Mouse (Mus musculus) liver, embryonic 11.5 days (tissue): Measurements from ENCODE around the gene Mrc1. TPM values are rescaled to one million over a fixed set of nuclear protein-coding genes. Genes with fewer than 3 reads are reported as not detected.

ENCODE experiments used
- ATAC-seq: fragments of 200-750 bp; cut with Nextera tagmentation; replicated peaks from 2 replicates; pipeline ENCODE4 v1.8.0; 2017; ENCODE audit warnings: moderate number of reproducible peaks, mild to moderate bottlenecking, moderate TSS enrichment, moderate library complexity; ENCODE audit not compliant: low FRiP score
- DNase-seq: peaks from one replicate; pipeline ENCODE4 v3.0.0-alpha.2; 2017; ENCODE audit warnings: low spot score
- H3K27ac ChIP-seq: fragments of 300-500 bp; sonication (generic); 2 replicates; pipeline ENCODE4 v1.5.1; 2014; ENCODE audit warnings: mild to moderate bottlenecking, low read depth, low read length, control low read depth
- H3K27me3 ChIP-seq: fragments of 300-500 bp; sonication (generic); replicated peaks from 2 replicates; pipeline ENCODE4 v1.6.1; 2014; ENCODE audit warnings: low read length, mixed read lengths; ENCODE audit not compliant: control insufficient read depth, insufficient read depth
- H3K36me3 ChIP-seq: fragments of 300-500 bp; sonication (generic); 2 replicates; pipeline ENCODE4 v1.6.1; 2014; ENCODE audit warnings: mild to moderate bottlenecking, low read length, moderate library complexity, mixed read lengths; ENCODE audit not compliant: control insufficient read depth, insufficient read depth
- H3K4me1 ChIP-seq: fragments of 300-500 bp; sonication (generic); replicated peaks from 2 replicates; pipeline ENCODE4 v1.6.1; 2014; ENCODE audit warnings: low read length, mixed read lengths; ENCODE audit not compliant: control insufficient read depth, insufficient read depth
- H3K4me2 ChIP-seq: fragments of 300-500 bp; sonication (generic); 2 replicates; pipeline ENCODE4 v1.6.1; 2014; ENCODE audit warnings: mild to moderate bottlenecking, control low read depth, moderate library complexity
- H3K4me3 ChIP-seq: fragments of 300-500 bp; sonication (generic); 2 replicates; pipeline ENCODE4 v1.5.1; 2014; ENCODE audit warnings: low read depth, low read length, control low read depth
- H3K9ac ChIP-seq: fragments of 300-500 bp; sonication (generic); 2 replicates; pipeline ENCODE4 v1.6.1; 2014; ENCODE audit warnings: low read depth, low read length, control low read depth
- H3K9me3 ChIP-seq: fragments of 300-500 bp; sonication (generic); 2 replicates; pipeline ENCODE4 v1.6.1; 2016; ENCODE audit warnings: low read length, inconsistent platforms, mixed read lengths; ENCODE audit not compliant: control insufficient read depth
- WGBS: fragments of 180-500 bp; shearing (Covaris S2); extraction: QIAGEN DNeasy Blood & Tissue Kit; methylation state at CpG from one replicate; pipeline ENCODE4 v1.1.7; 2014; 5-methylcytosine and 5-hydroxymethylcytosine counted together
- polyA plus RNA-seq: library from polyadenylated mRNA; unstranded; fragments of >200 nt; fragmentation: Nextera tagmentation; extraction: Ambion mirVana; gene quantifications from 2 replicates; pipeline ENCODE4 v1.2.1, GENCODE M21; 2014

Gene Mrc1
- polyA plus RNA-seq, 1 experiment from 2014 or later = 9.0 TPM

GRCm38 (mm10) chr2:14206798-14207197 is 22.4 kb upstream of the Mrc1 start:
- no peaks in the 10 kb centered on the region for H3K9me3 ChIP-seq
- no peak for DNase-seq
- H3K4me2 ChIP-seq = no peak overlapping the region
- no peak overlapping the region for H3K4me3 ChIP-seq
- no peak for ATAC-seq
- 72% methylated on average over 4 of the region's 4 CpGs for WGBS
- H3K27ac ChIP-seq = no peak overlapping the region
- H3K9ac ChIP-seq = no peak overlapping the region
- H3K36me3 ChIP-seq = no peaks in the 10 kb centered on the region
- no peaks in the 10 kb centered on the region for H3K27me3 ChIP-seq
- no peaks in the 10 kb centered on the region for H3K4me1 ChIP-seq

DNA sequence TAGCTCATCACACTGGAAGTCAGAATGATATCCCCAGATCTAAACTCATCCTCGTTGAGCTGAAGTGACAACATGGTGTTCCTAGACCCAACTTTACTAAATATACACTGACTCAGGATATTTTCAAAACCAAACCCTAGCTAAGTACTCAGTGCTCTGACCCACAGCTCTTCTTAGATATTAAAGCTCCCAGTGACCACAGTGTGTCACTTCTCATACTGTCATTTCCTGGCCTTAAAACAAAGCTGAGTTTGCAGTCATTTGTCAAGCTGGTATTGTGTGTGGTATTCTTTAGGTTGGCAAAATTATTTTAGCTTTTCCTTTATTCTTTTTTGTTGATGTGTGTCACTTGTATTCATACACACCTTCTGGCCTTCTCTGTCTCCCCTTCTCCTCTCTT is 18.5 kb upstream of the Mrc1 start:
- Histone ChIP-seq H3K9me3 (no peaks in the 10 kb centered on the region), H3K4me3 (no peak overlapping the region), H3K9ac (no peak overlapping the region), H3K4me2 (no peak overlapping the region), H3K4me1 (no peaks in the 10 kb centered on the region), H3K27ac (no peak overlapping the region), H3K36me3 (no peaks in the 10 kb centered on the region), H3K27me3 (no peaks in the 10 kb centered on the region)
- WGBS = 71% methylated on average over 1 of the region's 1 CpGs
- ATAC-seq (no peak), DNase-seq (no peak)

DNA sequence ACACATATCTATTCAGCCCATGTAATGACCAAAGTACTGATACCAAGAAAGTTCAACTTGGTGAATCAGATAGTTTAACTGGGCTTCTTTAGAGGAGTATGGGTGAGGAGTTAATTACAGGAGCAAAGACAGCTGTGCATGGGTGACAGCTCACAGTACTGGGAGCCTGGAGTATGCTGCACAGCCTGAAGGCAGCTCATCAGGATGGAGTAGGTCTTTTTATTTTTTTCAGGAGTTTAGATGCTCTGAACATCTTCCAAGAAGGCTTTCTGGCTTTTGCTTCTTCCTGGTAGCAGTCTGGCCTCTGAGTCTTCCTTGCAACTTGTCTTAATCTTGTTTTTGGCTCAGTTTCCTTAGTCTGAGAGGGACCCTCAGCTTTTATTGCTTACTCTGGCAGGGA is 17.6 kb upstream of the Mrc1 start:
- Histone ChIP-seq H3K27me3 (no peaks in the 10 kb centered on the region), H3K4me3 (no peak overlapping the region), H3K9ac (no peak overlapping the region), H3K4me2 (no peak overlapping the region), H3K4me1 (no peaks in the 10 kb centered on the region), H3K27ac (no peak overlapping the region), H3K36me3 (no peaks in the 10 kb centered on the region), H3K9me3 (no peaks in the 10 kb centered on the region)
- ATAC-seq (no peak), DNase-seq (no peak)

GRCm38 (mm10) chr2:14214764-14215163 is 14.4 kb upstream of the Mrc1 start:
- Histone ChIP-seq H3K9me3 (no peaks in the 10 kb centered on the region), H3K36me3 (no peaks in the 10 kb centered on the region), H3K4me1 (no peaks in the 10 kb centered on the region), H3K9ac (no peak overlapping the region), H3K27me3 (no peaks in the 10 kb centered on the region), H3K4me2 (no peak overlapping the region), H3K4me3 (no peak overlapping the region), H3K27ac (no peak overlapping the region)
- DNase-seq = no peak
- no peak for ATAC-seq
- 61% methylated on average over 3 of the region's 3 CpGs for WGBS

- Histone ChIP-seq H3K4me3 (no peak overlapping the region), H3K4me2 (no peak overlapping the region), H3K4me1 (no peaks in the 10 kb centered on the region), H3K27ac (no peak overlapping the region), H3K9me3 (no peaks in the 10 kb centered on the region), H3K27me3 (no peaks in the 10 kb centered on the region), H3K9ac (no peak overlapping the region), H3K36me3 (no peaks in the 10 kb centered on the region)
- 71% methylated on average over 3 of the region's 3 CpGs for WGBS
- DNase-seq (no peak), ATAC-seq (no peak)
Observed at GRCm38 (mm10) chr2:14216653-14217052, 12.5 kb upstream of the Mrc1 start.

DNA sequence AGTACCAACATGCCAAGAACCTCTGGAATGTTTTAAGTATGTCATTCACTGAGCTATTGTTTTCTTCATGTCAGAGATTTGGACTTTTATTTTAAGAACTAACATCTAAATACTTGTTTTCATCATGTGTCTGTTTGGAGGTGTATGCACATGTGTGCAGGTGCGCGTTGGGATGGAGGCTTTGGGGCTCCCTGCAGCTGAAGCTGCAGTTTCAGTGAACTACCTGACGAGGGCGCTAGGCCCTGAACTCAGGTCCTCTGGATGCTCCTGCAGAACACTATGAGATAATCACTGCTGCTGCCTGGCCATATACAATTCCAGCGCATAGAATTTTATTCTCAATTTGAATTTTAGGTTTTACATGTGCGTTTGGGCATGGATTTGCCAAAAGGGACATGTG is 11.1 kb upstream of the Mrc1 start:
- H3K9ac ChIP-seq = no peak overlapping the region
- H3K9me3 ChIP-seq = no peaks in the 10 kb centered on the region
- H3K27ac ChIP-seq = no peak overlapping the region
- ATAC-seq (no peak), DNase-seq (no peak)
- no peaks in the 10 kb centered on the region for H3K36me3 ChIP-seq
- H3K4me1 ChIP-seq = no peaks in the 10 kb centered on the region
- H3K27me3 ChIP-seq = no peaks in the 10 kb centered on the region
- H3K4me3 ChIP-seq = no peak overlapping the region
- 80% methylated on average over 6 of the region's 6 CpGs for WGBS
- H3K4me2 ChIP-seq = no peak overlapping the region

GRCm38 (mm10) chr2:14224387-14224786 is 4.8 kb upstream of the Mrc1 start:
- H3K9me3 ChIP-seq = no peaks in the 10 kb centered on the region
- H3K27ac ChIP-seq = no peak overlapping the region
- H3K9ac ChIP-seq = no peak overlapping the region
- H3K36me3 ChIP-seq = no peaks in the 10 kb centered on the region
- H3K27me3 ChIP-seq = no peaks in the 10 kb centered on the region
- H3K4me2 ChIP-seq = no peak overlapping the region
- WGBS = 48% methylated on average over 3 of the region's 4 CpGs
- no peak for ATAC-seq
- no peak for DNase-seq
- H3K4me3 ChIP-seq = no peak overlapping the region
- H3K4me1 ChIP-seq = no peaks in the 10 kb centered on the region

GRCm38 (mm10) chr2:14228495-14228894 is 697 bp upstream of the Mrc1 start:
- no peaks in the 10 kb centered on the region for H3K27me3 ChIP-seq
- H3K4me2 ChIP-seq = no peak overlapping the region
- no peaks in the 10 kb centered on the region for H3K9me3 ChIP-seq
- no peak overlapping the region for H3K4me3 ChIP-seq
- H3K36me3 ChIP-seq = no peaks in the 10 kb centered on the region
- no peak for ATAC-seq
- WGBS = 63% methylated on average over 6 of the region's 6 CpGs
- H3K27ac ChIP-seq = no peak overlapping the region
- no peak for DNase-seq
- H3K4me1 ChIP-seq = no peaks in the 10 kb centered on the region
- H3K9ac ChIP-seq = no peak overlapping the region

- Histone ChIP-seq H3K27me3 (no peaks in the 10 kb centered on the region), H3K9me3 (no peaks in the 10 kb centered on the region), H3K4me3 (peak overlapping the region; percentile 21), H3K4me1 (no peaks in the 10 kb centered on the region), H3K27ac (no peak overlapping the region), H3K9ac (no peak overlapping the region), H3K4me2 (no peak overlapping the region), H3K36me3 (no peaks in the 10 kb centered on the region)
- ATAC-seq (no peak), DNase-seq (no peak)
- 72% methylated on average over 14 of the region's 14 CpGs for WGBS
Observed at GRCm38 (mm10) chr2:14229979-14230378, 787 bp downstream of the Mrc1 start.
